Mouse (Mus musculus) liver, postnatal 0 days (tissue): ENCODE measurements around the gene Nup214. TPM values are rescaled to one million over a fixed set of nuclear protein-coding genes. Genes with fewer than 3 reads are reported as not detected.

ENCODE experiments used
- ATAC-seq: fragments of 200-750 bp; cut with Nextera tagmentation; 2 replicates; pipeline ENCODE4 v1.8.0; 2017; ENCODE audit warnings: mild to moderate bottlenecking, moderate library complexity
- DNase-seq: peaks from one replicate; pipeline ENCODE4 v3.0.0-alpha.2; 2016
- H3K27ac ChIP-seq: fragments of 300-500 bp; sonication (generic); 2 replicates; pipeline ENCODE4 v1.5.1; 2014; ENCODE audit warnings: antibody characterized with exemption, moderate library complexity, mild to moderate bottlenecking, low read depth
- H3K27me3 ChIP-seq: fragments of 300-500 bp; sonication (generic); 2 replicates; pipeline ENCODE4 v1.6.1; 2014; ENCODE audit warnings: low read length, control low read depth, mixed read lengths; ENCODE audit not compliant: insufficient read depth
- H3K36me3 ChIP-seq: fragments of 300-500 bp; sonication (generic); replicated peaks from 2 replicates; pipeline ENCODE4 v1.6.1; 2014; ENCODE audit warnings: mild to moderate bottlenecking, control low read depth, low read length, moderate library complexity, mixed read lengths; ENCODE audit not compliant: insufficient read depth
- H3K4me1 ChIP-seq: fragments of 300-500 bp; sonication (generic); 2 replicates; pipeline ENCODE4 v1.6.1; 2014; ENCODE audit warnings: antibody characterized with exemption, mild to moderate bottlenecking, control low read depth; ENCODE audit not compliant: insufficient read depth
- H3K4me2 ChIP-seq: fragments of 300-500 bp; sonication (generic); 2 replicates; pipeline ENCODE4 v1.6.1; 2014; ENCODE audit warnings: low read depth, mild to moderate bottlenecking, low read length, moderate library complexity, mixed read lengths
- H3K4me3 ChIP-seq: fragments of 300-500 bp; sonication (generic); 2 replicates; pipeline ENCODE4 v1.5.1; 2014; ENCODE audit warnings: low read depth, low read length
- H3K9ac ChIP-seq: fragments of 300-500 bp; sonication (generic); replicated peaks from 2 replicates; pipeline ENCODE4 v1.6.1; 2014; ENCODE audit warnings: mild to moderate bottlenecking, moderate library complexity
- H3K9me3 ChIP-seq: fragments of 300-500 bp; sonication (generic); 2 replicates; pipeline ENCODE4 v1.6.1; 2016; ENCODE audit warnings: mild to moderate bottlenecking, control low read depth, low read length, mixed read lengths
- CTCF ChIP-seq: sonication (generic); IDR thresholded peaks from 2 replicates; pipeline ENCODE4 v1.5.1; 2016; ENCODE audit warnings: antibody characterized with exemption, low read depth
- EP300 ChIP-seq: IDR thresholded peaks from 2 replicates; pipeline ENCODE4 v1.6.1; 2016; ENCODE audit warnings: antibody characterized with exemption, low read depth, mild to moderate bottlenecking
- WGBS: fragments of 180-500 bp; shearing (Covaris S2); extraction: QIAGEN DNeasy Blood & Tissue Kit; methylation state at CpG from one replicate; pipeline ENCODE4 v1.1.7; 2014; ENCODE audit not compliant: insufficient replicate concordance; 5-methylcytosine and 5-hydroxymethylcytosine counted together
- polyA plus RNA-seq: library from polyadenylated mRNA; unstranded; fragments of >200 nt; fragmentation: Nextera tagmentation; extraction: Ambion mirVana; gene quantifications from 2 replicates; pipeline ENCODE4 v1.2.1, GENCODE M21; 2015

The Nup214 gene
- polyA plus RNA-seq, 1 experiment from 2014 or later: 31.2 TPM

DNA sequence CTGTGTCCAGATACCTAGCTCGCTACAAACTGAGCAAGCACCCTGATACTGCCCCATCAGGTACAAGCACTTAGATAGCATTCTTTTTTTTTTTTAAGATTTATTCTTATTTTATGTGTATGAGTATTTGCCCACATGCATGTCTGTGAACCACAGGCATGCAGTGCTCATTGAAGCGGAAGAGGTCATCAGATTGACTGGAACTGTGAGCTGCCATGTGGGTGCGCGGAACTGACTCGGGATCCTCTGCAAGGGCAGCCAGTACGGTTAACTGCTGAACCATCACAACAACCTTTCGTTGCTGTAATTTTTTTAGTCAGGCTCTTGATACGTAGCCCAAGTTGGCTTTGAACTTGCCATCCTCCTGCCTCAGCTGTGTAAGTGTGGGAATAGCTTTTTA, 13.2 kb upstream of the Nup214 start:
- DNase-seq (no peak), ATAC-seq (no peak)
- Histone ChIP-seq H3K9ac (no peak overlapping the region), H3K27ac (no peak overlapping the region), H3K9me3 (no peaks in the 10 kb centered on the region), H3K4me2 (no peak overlapping the region), H3K4me1 (peaks cover 2% of the 10 kb centered on the region; the same call in 1 of the 2 replicates), H3K27me3 (no peaks in the 10 kb centered on the region), H3K36me3 (no peaks in the 10 kb centered on the region), H3K4me3 (no peak overlapping the region)
- 94% methylated on average over 8 of the region's 8 CpGs for WGBS
- no peak for TF ChIP-seq CTCF
- TF ChIP-seq EP300: no peak

DNA sequence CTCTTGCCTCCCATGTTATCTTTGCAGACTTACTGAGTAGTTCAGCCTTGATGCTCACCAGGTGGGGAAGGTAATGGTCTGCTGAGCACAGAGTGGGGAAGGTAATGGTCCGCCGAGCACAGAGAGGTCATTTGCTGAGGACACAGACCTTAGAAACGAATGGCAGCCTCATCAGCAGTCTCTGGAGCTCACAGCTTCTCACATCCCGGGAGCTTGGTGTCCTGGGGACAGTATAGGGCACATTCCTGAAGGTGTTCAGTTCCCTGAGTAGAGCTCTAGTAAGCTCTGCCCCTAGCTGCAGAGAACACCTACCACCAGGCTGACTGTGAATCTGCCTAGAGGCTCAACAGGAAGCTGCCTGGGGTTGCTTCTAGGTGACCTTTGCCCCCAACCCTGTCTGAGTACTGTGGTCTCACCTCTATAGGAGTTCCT, 12.4 kb upstream of the Nup214 start:
- Histone ChIP-seq H3K27ac (no peak overlapping the region), H3K27me3 (no peaks in the 10 kb centered on the region), H3K4me1 (peaks cover 2% of the 10 kb centered on the region; the same call in 1 of the 2 replicates), H3K9ac (no peak overlapping the region), H3K36me3 (no peaks in the 10 kb centered on the region), H3K4me3 (no peak overlapping the region), H3K4me2 (no peak overlapping the region), H3K9me3 (no peaks in the 10 kb centered on the region)
- TF ChIP-seq CTCF: no peak
- no peak for TF ChIP-seq EP300
- no peak for DNase-seq
- no peak for ATAC-seq
- WGBS: 58% methylated on average over 4 of the region's 4 CpGs

DNA sequence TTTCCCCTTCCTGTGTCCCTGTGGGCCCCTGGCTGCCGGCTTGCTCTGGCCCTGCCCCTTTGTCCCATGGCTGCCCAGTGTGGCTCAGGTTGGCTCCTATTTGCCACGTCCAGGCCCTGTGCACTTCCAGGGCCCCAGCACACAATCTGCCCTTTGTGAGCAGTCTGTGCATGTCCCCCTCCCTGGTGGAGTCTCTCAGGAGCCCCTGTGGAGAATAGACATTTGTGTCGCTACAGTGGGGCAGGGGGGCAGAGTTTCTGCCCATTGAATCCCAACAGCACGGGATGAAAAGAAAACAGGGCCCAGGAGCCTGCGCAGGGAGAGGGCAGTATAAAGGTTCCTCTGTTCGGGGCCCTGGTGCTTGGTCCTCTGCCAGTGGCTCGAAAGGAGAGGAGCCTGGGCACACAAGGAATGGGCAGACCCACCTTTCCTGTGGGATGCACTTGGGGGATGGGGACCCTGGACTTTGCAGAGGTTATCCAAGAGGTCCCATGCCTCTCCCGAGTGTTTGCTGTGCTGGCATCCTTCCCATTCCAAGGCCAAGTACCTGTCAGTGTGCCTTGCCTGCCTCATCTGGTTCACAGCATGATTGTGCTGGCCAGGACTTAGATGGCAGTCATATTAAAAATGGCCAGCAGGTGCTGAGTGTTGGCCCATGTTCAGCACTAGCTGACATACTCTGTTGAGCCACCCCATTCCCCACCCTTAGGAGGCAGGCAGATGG, 11.6 kb upstream of the Nup214 start:
- H3K4me3 ChIP-seq: no peak overlapping the region
- H3K27me3 ChIP-seq: no peaks in the 10 kb centered on the region
- H3K9ac ChIP-seq: no peak overlapping the region
- WGBS: 64% methylated on average over 8 of the region's 8 CpGs
- H3K36me3 ChIP-seq: no peaks in the 10 kb centered on the region
- no peak for DNase-seq
- peaks cover 2% of the 10 kb centered on the region; the same call in 1 of the 2 replicates for H3K4me1 ChIP-seq
- ATAC-seq: peak; percentile 44; the same call in 1 of the 2 replicates
- H3K4me2 ChIP-seq: no peak overlapping the region
- peak; percentile 28 for TF ChIP-seq CTCF
- no peak for TF ChIP-seq EP300
- H3K27ac ChIP-seq: no peak overlapping the region
- H3K9me3 ChIP-seq: no peaks in the 10 kb centered on the region

DNA sequence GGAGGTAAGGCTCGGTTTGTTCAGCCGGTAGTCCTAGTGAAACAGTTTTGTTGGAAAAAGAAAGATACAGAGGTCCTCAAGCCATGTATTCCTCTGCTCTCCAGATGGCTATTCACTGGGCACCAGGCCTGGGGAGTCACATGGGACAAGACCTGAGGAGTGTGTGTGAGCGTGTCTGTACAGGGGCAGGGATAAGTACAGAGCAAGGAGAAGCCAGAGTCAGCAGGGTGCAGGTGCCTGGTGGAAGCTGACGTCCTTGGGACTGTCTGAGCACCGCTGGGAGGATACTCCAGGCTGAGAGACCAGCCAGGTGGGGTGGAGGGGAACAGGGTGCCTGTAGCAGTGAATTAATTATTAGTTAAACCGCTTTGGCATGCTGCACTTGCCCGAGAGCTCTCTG, 10.7 kb upstream of the Nup214 start:
- H3K4me1 ChIP-seq: peaks cover 2% of the 10 kb centered on the region; the same call in 1 of the 2 replicates
- no peak overlapping the region for H3K9ac ChIP-seq
- no peak overlapping the region for H3K27ac ChIP-seq
- H3K4me2 ChIP-seq: no peak overlapping the region
- no peak for ATAC-seq
- H3K36me3 ChIP-seq: no peaks in the 10 kb centered on the region
- TF ChIP-seq CTCF: no peak
- no peak for TF ChIP-seq EP300
- no peak for DNase-seq
- 82% methylated on average over 7 of the region's 7 CpGs for WGBS
- H3K27me3 ChIP-seq: no peaks in the 10 kb centered on the region
- no peaks in the 10 kb centered on the region for H3K9me3 ChIP-seq
- no peak overlapping the region for H3K4me3 ChIP-seq

GRCm38 (mm10) chr2:31964191-31964590, 10.0 kb upstream of the Nup214 start:
- no peak for DNase-seq
- Histone ChIP-seq H3K9me3 (no peaks in the 10 kb centered on the region), H3K27ac (no peak overlapping the region), H3K4me1 (peaks cover 2% of the 10 kb centered on the region; the same call in 1 of the 2 replicates), H3K27me3 (no peaks in the 10 kb centered on the region), H3K4me3 (no peak overlapping the region), H3K9ac (no peak overlapping the region), H3K36me3 (no peaks in the 10 kb centered on the region), H3K4me2 (no peak overlapping the region)
- WGBS: 85% methylated on average over 3 of the region's 3 CpGs
- TF ChIP-seq EP300 (no peak), CTCF (no peak)
- ATAC-seq: no peak

DNA sequence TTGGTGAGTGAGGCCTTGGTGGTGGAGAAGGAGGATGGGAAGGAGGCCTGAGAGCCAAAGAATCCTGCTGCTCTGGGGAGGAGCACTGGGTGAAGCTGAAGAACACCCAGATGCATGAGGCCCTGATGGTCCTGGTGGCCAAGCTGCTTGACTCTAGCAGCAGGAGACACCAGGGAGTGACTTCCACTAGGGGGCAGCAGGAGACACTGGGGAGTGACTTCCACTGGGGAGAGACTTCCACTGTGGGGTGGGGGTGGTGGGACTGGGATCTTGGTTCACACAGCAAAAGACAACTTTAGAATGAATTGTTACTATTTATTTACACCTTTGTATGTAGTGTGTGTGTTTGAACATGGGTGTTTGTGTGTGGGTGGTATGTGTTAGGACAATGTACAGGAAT, 9.1 kb upstream of the Nup214 start:
- no peaks in the 10 kb centered on the region for H3K27me3 ChIP-seq
- peaks cover 2% of the 10 kb centered on the region; the same call in 1 of the 2 replicates for H3K4me1 ChIP-seq
- DNase-seq (peak; percentile 72), ATAC-seq (no peak)
- H3K27ac ChIP-seq: no peak overlapping the region
- no peaks in the 10 kb centered on the region for H3K9me3 ChIP-seq
- H3K4me2 ChIP-seq: no peak overlapping the region
- no peaks in the 10 kb centered on the region for H3K36me3 ChIP-seq
- no peak overlapping the region for H3K9ac ChIP-seq
- no peak overlapping the region for H3K4me3 ChIP-seq
- TF ChIP-seq CTCF (peak; percentile 85), EP300 (no peak)
